Mouse (Mus musculus) midbrain, embryonic 15.5 days (tissue): Measurements from ENCODE around the gene Gm13088. TPM values are rescaled to one million over a fixed set of nuclear protein-coding genes. Genes with fewer than 3 reads are reported as not detected.
"Not testable (repeated sequence)": the region's sequence is repeated elsewhere in the genome, so short reads cannot be mapped to it uniquely, and the experiment has no call there.

ENCODE experiments used
- ATAC-seq: fragments of 200-750 bp; cut with Nextera tagmentation; replicated peaks from 2 replicates; pipeline ENCODE4 v1.8.0; 2017; ENCODE audit warnings: moderate TSS enrichment
- H3K27ac ChIP-seq: fragments of 300-500 bp; sonication (generic); 2 replicates; pipeline ENCODE4 v1.5.1; 2015; ENCODE audit warnings: mild to moderate bottlenecking, inconsistent platforms
- H3K27me3 ChIP-seq: fragments of 300-500 bp; sonication (generic); replicated peaks from 2 replicates; pipeline ENCODE4 v1.6.1; 2015; ENCODE audit warnings: inconsistent platforms
- H3K36me3 ChIP-seq: fragments of 300-500 bp; sonication (generic); replicated peaks from 2 replicates; pipeline ENCODE4 v1.6.1; 2015; ENCODE audit warnings: inconsistent platforms
- H3K4me1 ChIP-seq: fragments of 300-500 bp; sonication (generic); 2 replicates; pipeline ENCODE4 v1.6.1; 2015; ENCODE audit warnings: inconsistent platforms
- H3K4me2 ChIP-seq: fragments of 300-500 bp; sonication (generic); 2 replicates; pipeline ENCODE4 v1.6.1; 2015; ENCODE audit warnings: inconsistent platforms, mild to moderate bottlenecking, moderate library complexity
- H3K4me3 ChIP-seq: fragments of 300-500 bp; sonication (generic); 2 replicates; pipeline ENCODE4 v1.5.1; 2015; ENCODE audit warnings: mild to moderate bottlenecking, inconsistent platforms
- H3K9ac ChIP-seq: fragments of 300-500 bp; sonication (generic); 2 replicates; pipeline ENCODE4 v1.6.1; 2015; ENCODE audit warnings: mild to moderate bottlenecking, inconsistent platforms
- H3K9me3 ChIP-seq: fragments of 300-500 bp; sonication (generic); 2 replicates; pipeline ENCODE4 v1.6.1; 2016; ENCODE audit warnings: inconsistent platforms
- WGBS: fragments of 180-500 bp; shearing (Covaris S2); methylation state at CpG from one replicate; pipeline ENCODE4 v1.1.7; 2015; ENCODE audit warnings: mixed read lengths; 5-methylcytosine and 5-hydroxymethylcytosine counted together
- polyA plus RNA-seq: library from polyadenylated mRNA; unstranded; fragments of >200 nt; fragmentation: Nextera tagmentation; extraction: Ambion mirVana; gene quantifications from 2 replicates; pipeline ENCODE4 v1.2.1, GENCODE M21; 2015

Gene Gm13088
- not detected in 2 replicates for polyA plus RNA-seq

DNA sequence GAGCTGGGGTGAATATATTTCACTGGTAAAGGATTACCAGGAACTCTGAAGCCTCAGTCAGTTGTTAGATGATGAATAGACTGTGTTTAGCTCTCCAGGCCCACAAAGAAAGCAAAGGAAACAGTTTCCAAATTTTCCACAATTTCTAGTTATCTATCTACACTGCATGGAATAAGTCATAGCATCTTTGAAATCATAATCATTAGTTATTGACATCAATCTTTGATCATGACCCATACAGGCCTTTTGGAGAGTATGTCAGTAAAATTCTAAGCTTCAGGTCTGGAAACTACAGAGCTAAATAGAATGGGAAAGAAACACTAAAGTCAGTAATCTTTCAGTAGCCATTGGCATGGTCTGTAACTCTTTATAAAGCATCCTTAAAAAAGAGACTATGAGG is at the start of gene Gm13088:
TSS of gene Gm13088 (minus strand) at position 101 of the 400 bp plus-strand sequence.
- H3K27me3 ChIP-seq, H3K36me3 ChIP-seq, H3K4me1 ChIP-seq, H3K27ac ChIP-seq, H3K9me3 ChIP-seq, H3K4me3 ChIP-seq, H3K4me2 ChIP-seq, ATAC-seq, H3K9ac ChIP-seq: not testable (repeated sequence)

DNA sequence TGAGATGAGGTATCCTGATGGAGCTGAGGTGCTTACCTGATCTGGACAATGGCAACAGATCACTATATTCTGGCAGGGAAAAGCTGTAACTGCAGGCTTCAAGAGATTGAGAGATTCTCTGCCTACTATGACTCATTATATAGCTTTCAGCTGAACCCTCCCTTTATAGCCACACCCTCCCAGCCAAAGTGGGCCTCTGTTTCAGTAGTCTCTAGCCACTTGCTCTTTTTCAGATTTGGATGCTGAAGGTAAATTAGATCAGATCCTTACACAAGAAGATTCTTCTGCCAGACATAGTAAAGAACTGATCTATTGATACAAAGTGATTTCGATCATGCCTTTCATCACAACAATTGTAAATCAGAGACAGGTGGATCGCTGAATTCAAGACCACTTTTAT is 45.6 kb upstream of the Gm13088 start, which contains the start of gene Gm13089:
TSS of gene Gm13089 (minus strand) at position 101 of the 400 bp plus-strand sequence.
- Histone ChIP-seq H3K27me3 (no peaks in the 10 kb centered on the region), H3K9me3 (peaks cover 30% of the 10 kb centered on the region), H3K4me1 (no peaks in the 10 kb centered on the region), H3K27ac (no peak within 1 kb of the TSS), H3K4me2 (no peak within 1 kb of the TSS), H3K4me3 (no peak within 1 kb of the TSS), H3K36me3 (no peaks in the 10 kb centered on the region), H3K9ac (no peak within 1 kb of the TSS)
- 77% methylated on average over 2 of the region's 2 CpGs for WGBS
- ATAC-seq: no peak

DNA sequence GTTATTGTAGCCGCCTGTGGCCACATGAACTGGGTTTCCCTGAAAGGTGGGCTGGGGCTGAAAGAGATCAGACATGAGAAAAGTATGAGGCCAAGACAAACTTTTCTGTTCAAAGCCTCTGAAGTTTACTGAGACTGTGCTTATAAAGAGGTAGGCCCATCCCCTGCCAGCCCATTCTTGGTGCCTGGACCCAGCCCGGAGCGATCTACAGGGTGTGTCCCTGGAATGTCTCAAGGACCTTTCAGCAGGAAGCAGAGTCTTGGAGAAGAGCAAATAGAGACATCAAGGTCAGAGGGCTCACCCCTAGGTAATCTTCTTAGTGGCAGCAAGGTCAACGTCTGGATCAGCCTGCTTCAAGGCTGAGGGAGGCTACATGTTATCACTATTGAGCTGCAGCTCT is 38.9 kb downstream of the Gm13088 start:
- not testable (repeated sequence) for H3K27ac ChIP-seq, H3K4me1 ChIP-seq, H3K4me3 ChIP-seq, H3K27me3 ChIP-seq, H3K4me2 ChIP-seq, H3K9me3 ChIP-seq, H3K36me3 ChIP-seq, ATAC-seq, H3K9ac ChIP-seq
- WGBS: 82% methylated on average over 4 of the region's 4 CpGs

DNA sequence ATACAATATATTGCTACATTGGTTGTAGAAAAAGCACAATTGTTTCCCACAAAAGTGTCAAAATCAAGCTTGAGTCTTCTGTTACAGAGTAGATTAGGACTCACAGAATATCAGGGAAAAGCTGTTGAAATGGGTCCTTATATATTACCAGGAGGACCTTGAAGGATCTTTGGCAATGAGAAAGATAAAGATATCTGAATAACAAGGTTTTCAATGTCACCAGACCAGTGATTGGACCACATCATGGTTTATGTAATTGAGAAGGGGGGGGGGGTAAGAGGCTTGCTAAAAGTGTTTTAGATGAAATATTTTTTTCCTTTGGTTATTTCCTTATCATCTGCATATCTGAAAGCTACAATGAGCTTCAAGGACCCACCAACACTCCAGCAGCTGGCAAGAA is 42.3 kb downstream of the Gm13088 start, which contains the start of gene Gm13083:
TSS of gene Gm13083 (plus strand) at position 301 of the 400 bp plus-strand sequence.
- not testable (repeated sequence) for H3K9ac ChIP-seq, ATAC-seq, H3K4me1 ChIP-seq, H3K4me2 ChIP-seq, H3K27me3 ChIP-seq, H3K4me3 ChIP-seq, H3K9me3 ChIP-seq, H3K27ac ChIP-seq, H3K36me3 ChIP-seq

DNA sequence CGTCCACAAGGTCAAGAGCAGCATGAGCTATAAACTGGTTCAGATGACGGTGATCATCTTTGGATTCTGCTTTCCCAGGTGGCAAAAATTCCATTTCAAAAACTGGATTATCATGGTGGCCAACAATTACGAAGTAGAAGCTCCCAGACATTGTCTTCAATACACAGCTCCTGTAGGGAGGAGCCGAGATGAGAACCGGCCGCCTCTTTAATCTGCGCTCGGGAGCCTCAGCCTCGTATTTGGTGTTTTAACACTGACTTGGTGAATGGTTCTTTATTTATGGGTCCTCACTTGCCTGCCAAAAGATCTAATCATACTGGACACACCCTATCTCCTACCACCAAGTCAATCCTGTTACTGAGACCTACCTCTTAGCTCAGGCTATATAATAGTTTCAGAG is 45.1 kb downstream of the Gm13088 start:
- ATAC-seq, H3K4me1 ChIP-seq, H3K4me3 ChIP-seq, H3K4me2 ChIP-seq, H3K36me3 ChIP-seq, H3K27ac ChIP-seq, H3K9ac ChIP-seq, H3K27me3 ChIP-seq, H3K9me3 ChIP-seq: not testable (repeated sequence)
- 87% methylated on average over 9 of the region's 9 CpGs for WGBS

Other genes starting within 250 kb of the Gm13088 start
- gene Pramef8, start 244.8 kb downstream of the Gm13088 start, polyA plus RNA-seq: 25.6 and 27.4 TPM in 2 replicates
- gene Oog4, start 206.9 kb downstream of the Gm13088 start, polyA plus RNA-seq: not detected in 2 replicates
- not detected in 2 replicates for gene Gm13043, start 145.9 kb downstream of the Gm13088 start, polyA plus RNA-seq
- not detected in 2 replicates for gene Gm13040, start 121.3 kb downstream of the Gm13088 start, polyA plus RNA-seq
- gene BC080695, start 105.5 kb downstream of the Gm13088 start, polyA plus RNA-seq: not detected in 2 replicates
- gene Gm13057, start 105.5 kb downstream of the Gm13088 start, polyA plus RNA-seq: not detected in 2 replicates
- gene Gm13083, start 42.2 kb downstream of the Gm13088 start, polyA plus RNA-seq: not detected in 2 replicates
- gene Gm13089, start 45.5 kb upstream of the Gm13088 start, polyA plus RNA-seq: not detected in 2 replicates
- gene Gm13078, start 62.2 kb upstream of the Gm13088 start, polyA plus RNA-seq: not detected in 2 replicates
- gene Gm13023, start 132.1 kb upstream of the Gm13088 start, polyA plus RNA-seq: not detected in 2 replicates
- not detected in 2 replicates for gene Gm13084, start 158.8 kb upstream of the Gm13088 start, polyA plus RNA-seq
- not detected in 2 replicates for gene Gm13103, start 189.3 kb upstream of the Gm13088 start, polyA plus RNA-seq
- not detected in 2 replicates for gene Pramef6, start 243.1 kb upstream of the Gm13088 start, polyA plus RNA-seq